Mouse (Mus musculus) stomach, postnatal 0 days (tissue): ENCODE data around the gene Calcoco1. TPM values are rescaled to one million over a fixed set of nuclear protein-coding genes. Genes with fewer than 3 reads are reported as not detected.

ENCODE experiments used
- ATAC-seq: fragments of 200-750 bp; cut with Nextera tagmentation; 2 replicates; pipeline ENCODE4 v1.8.0; 2017; ENCODE audit not compliant: low FRiP score, low TSS enrichment
- DNase-seq: peaks from one replicate; pipeline ENCODE4 v3.0.0-alpha.2; 2016; ENCODE audit warnings: low spot score
- H3K27ac ChIP-seq: fragments of 300-500 bp; sonication (generic); replicated peaks from 2 replicates; pipeline ENCODE4 v1.5.1; 2014; ENCODE audit warnings: mild to moderate bottlenecking, control low read depth
- H3K27me3 ChIP-seq: fragments of 300-500 bp; sonication (generic); 2 replicates; pipeline ENCODE4 v1.6.1; 2014; ENCODE audit warnings: low read length; ENCODE audit not compliant: control insufficient read depth, insufficient read depth
- H3K36me3 ChIP-seq: fragments of 300-500 bp; sonication (generic); 2 replicates; pipeline ENCODE4 v1.6.1; 2014; ENCODE audit warnings: low read length, mixed read lengths; ENCODE audit not compliant: control insufficient read depth, insufficient read depth
- H3K4me1 ChIP-seq: fragments of 300-500 bp; sonication (generic); replicated peaks from 2 replicates; pipeline ENCODE4 v1.6.1; 2014; ENCODE audit warnings: antibody characterized with exemption; ENCODE audit not compliant: control insufficient read depth, insufficient read depth
- H3K4me2 ChIP-seq: fragments of 300-500 bp; sonication (generic); replicated peaks from 2 replicates; pipeline ENCODE4 v1.6.1; 2014; ENCODE audit warnings: low read depth, mild to moderate bottlenecking, control low read depth, moderate library complexity
- H3K4me3 ChIP-seq: fragments of 300-500 bp; sonication (generic); 2 replicates; pipeline ENCODE4 v1.5.1; 2014; ENCODE audit warnings: low read depth, low read length, control low read depth
- H3K9ac ChIP-seq: fragments of 300-500 bp; sonication (generic); 2 replicates; pipeline ENCODE4 v1.6.1; 2014; ENCODE audit warnings: mild to moderate bottlenecking, low read length, control low read depth, mixed read lengths
- H3K9me3 ChIP-seq: fragments of 300-500 bp; sonication (generic); 2 replicates; pipeline ENCODE4 v1.6.1; 2016; ENCODE audit warnings: low read length; ENCODE audit not compliant: control insufficient read depth
- CTCF ChIP-seq: IDR thresholded peaks from 2 replicates; pipeline ENCODE4 v1.5.1; 2016; ENCODE audit warnings: antibody characterized with exemption, low read depth, mild to moderate bottlenecking, moderate library complexity
- EP300 ChIP-seq: optimal IDR thresholded peaks from 2 replicates; pipeline ENCODE3; 2016; ENCODE audit warnings: antibody characterized with exemption
- WGBS: fragments of 180-500 bp; shearing (Covaris S2); extraction: QIAGEN DNeasy Blood & Tissue Kit; methylation state at CpG from one replicate; pipeline ENCODE4 v1.1.7; 2014; 5-methylcytosine and 5-hydroxymethylcytosine counted together
- polyA plus RNA-seq: library from polyadenylated mRNA; unstranded; fragments of >200 nt; fragmentation: Nextera tagmentation; extraction: Ambion mirVana; gene quantifications from 2 replicates; pipeline ENCODE4 v1.2.1, GENCODE M21; 2015

Gene Calcoco1
- polyA plus RNA-seq, 1 experiment from 2014 or later: 25.5 TPM

- Histone ChIP-seq H3K36me3 (no peaks in the 10 kb centered on the region), H3K27me3 (peaks cover 37% of the 10 kb centered on the region), H3K4me1 (no peaks in the 10 kb centered on the region; the same call in 1 of the 2 replicates), H3K27ac (no peak overlapping the region), H3K9me3 (no peaks in the 10 kb centered on the region), H3K4me2 (no peak overlapping the region), H3K9ac (no peak overlapping the region), H3K4me3 (no peak overlapping the region)
- no peak for ATAC-seq
- WGBS: 5% methylated on average over 14 of the region's 14 CpGs
- TF ChIP-seq CTCF (no peak), EP300 (no peak)
- DNase-seq: no peak
These were observed 22.0 kb upstream of the Calcoco1 start for GRCm38 (mm10) chr15:102743996-102744395.

GRCm38 (mm10) chr15:102743196-102743595, 21.2 kb upstream of the Calcoco1 start:
- no peaks in the 10 kb centered on the region; the same call in 1 of the 2 replicates for H3K4me1 ChIP-seq
- no peak overlapping the region for H3K9ac ChIP-seq
- H3K4me3 ChIP-seq: no peak overlapping the region
- no peak overlapping the region for H3K4me2 ChIP-seq
- WGBS: 31% methylated on average over 8 of the region's 8 CpGs
- no peaks in the 10 kb centered on the region for H3K9me3 ChIP-seq
- DNase-seq: no peak
- H3K27me3 ChIP-seq: peaks cover 33% of the 10 kb centered on the region
- no peaks in the 10 kb centered on the region for H3K36me3 ChIP-seq
- no peak for ATAC-seq
- H3K27ac ChIP-seq: no peak overlapping the region
- TF ChIP-seq CTCF (no peak), EP300 (no peak)

GRCm38 (mm10) chr15:102742589-102742988, 20.6 kb upstream of the Calcoco1 start:
- Histone ChIP-seq H3K9me3 (no peaks in the 10 kb centered on the region), H3K4me2 (no peak overlapping the region), H3K27ac (no peak overlapping the region), H3K4me3 (no peak overlapping the region), H3K27me3 (peaks cover 28% of the 10 kb centered on the region), H3K4me1 (no peaks in the 10 kb centered on the region; the same call in 1 of the 2 replicates), H3K36me3 (no peaks in the 10 kb centered on the region), H3K9ac (no peak overlapping the region)
- WGBS: 0% methylated on average over 10 of the region's 10 CpGs
- TF ChIP-seq EP300 (no peak), CTCF (peak; percentile 100)
- DNase-seq (peak; percentile 93), ATAC-seq (peak; percentile 80)

GRCm38 (mm10) chr15:102739520-102740297, 17.7 kb upstream of the Calcoco1 start:
- no peak overlapping the region for H3K4me3 ChIP-seq
- TF ChIP-seq CTCF (peak; percentile 89), EP300 (no peak)
- H3K4me1 ChIP-seq: 0 out of 2 replicates have a peak, but pooled peaks cover 2% of the 10 kb centered on the region
- peaks cover 9% of the 10 kb centered on the region; the same call in 1 of the 2 replicates for H3K27me3 ChIP-seq
- H3K9ac ChIP-seq: no peak overlapping the region
- no peak overlapping the region for H3K27ac ChIP-seq
- H3K36me3 ChIP-seq: no peaks in the 10 kb centered on the region
- ATAC-seq: peak; percentile 45; the same call in 1 of the 2 replicates
- H3K9me3 ChIP-seq: no peaks in the 10 kb centered on the region
- no peak overlapping the region for H3K4me2 ChIP-seq
- DNase-seq: peak; percentile 62
- 23% methylated on average over 15 of the region's 15 CpGs for WGBS

- H3K36me3 ChIP-seq: no peaks in the 10 kb centered on the region
- H3K4me1 ChIP-seq: 0 out of 2 replicates have a peak, but pooled peaks cover 2% of the 10 kb centered on the region
- H3K4me3 ChIP-seq: no peak overlapping the region
- ATAC-seq: no peak
- H3K27ac ChIP-seq: no peak overlapping the region
- no peaks in the 10 kb centered on the region for H3K9me3 ChIP-seq
- no peak for DNase-seq
- no peak overlapping the region for H3K4me2 ChIP-seq
- H3K27me3 ChIP-seq: peaks cover under 1% of the 10 kb centered on the region; the same call in 1 of the 2 replicates
- 13% methylated on average over 2 of the region's 2 CpGs for WGBS
- no peak for TF ChIP-seq EP300
- TF ChIP-seq CTCF: no peak
- no peak overlapping the region for H3K9ac ChIP-seq
These were observed 16.5 kb upstream of the Calcoco1 start for GRCm38 (mm10) chr15:102738434-102738833.

- no peak for TF ChIP-seq CTCF
- no peak for TF ChIP-seq EP300
- 81% methylated on average over 19 of the region's 19 CpGs for WGBS
- ATAC-seq: no peak
These were observed 15.1 kb upstream of the Calcoco1 start for GRCm38 (mm10) chr15:102737092-102737491.

More at GRCm38 (mm10) chr15:102737092-102737491, 15.1 kb upstream of the Calcoco1 start:
- Histone ChIP-seq H3K4me2 (no peak overlapping the region), H3K4me1 (0 out of 2 replicates have a peak, but pooled peaks cover 2% of the 10 kb centered on the region), H3K27ac (no peak overlapping the region), H3K36me3 (no peaks in the 10 kb centered on the region), H3K27me3 (no peaks in the 10 kb centered on the region), H3K4me3 (no peak overlapping the region), H3K9me3 (no peaks in the 10 kb centered on the region), H3K9ac (no peak overlapping the region)
- DNase-seq: no peak
